Mouse (Mus musculus) spleen, postnatal 4 days (tissue): ENCODE results near the gene Adgrg2.
A peak's percentile ranks its signal among the peaks of the same experiment; 100 is the strongest.

Experiments used
- DNase-seq, 2 experiments: peaks; one replicate each; pipeline ENCODE4 v3.0.0; 2022; ENCODE audit warnings: low spot score in 2 of 2

Adgrg2 gene

DNA sequence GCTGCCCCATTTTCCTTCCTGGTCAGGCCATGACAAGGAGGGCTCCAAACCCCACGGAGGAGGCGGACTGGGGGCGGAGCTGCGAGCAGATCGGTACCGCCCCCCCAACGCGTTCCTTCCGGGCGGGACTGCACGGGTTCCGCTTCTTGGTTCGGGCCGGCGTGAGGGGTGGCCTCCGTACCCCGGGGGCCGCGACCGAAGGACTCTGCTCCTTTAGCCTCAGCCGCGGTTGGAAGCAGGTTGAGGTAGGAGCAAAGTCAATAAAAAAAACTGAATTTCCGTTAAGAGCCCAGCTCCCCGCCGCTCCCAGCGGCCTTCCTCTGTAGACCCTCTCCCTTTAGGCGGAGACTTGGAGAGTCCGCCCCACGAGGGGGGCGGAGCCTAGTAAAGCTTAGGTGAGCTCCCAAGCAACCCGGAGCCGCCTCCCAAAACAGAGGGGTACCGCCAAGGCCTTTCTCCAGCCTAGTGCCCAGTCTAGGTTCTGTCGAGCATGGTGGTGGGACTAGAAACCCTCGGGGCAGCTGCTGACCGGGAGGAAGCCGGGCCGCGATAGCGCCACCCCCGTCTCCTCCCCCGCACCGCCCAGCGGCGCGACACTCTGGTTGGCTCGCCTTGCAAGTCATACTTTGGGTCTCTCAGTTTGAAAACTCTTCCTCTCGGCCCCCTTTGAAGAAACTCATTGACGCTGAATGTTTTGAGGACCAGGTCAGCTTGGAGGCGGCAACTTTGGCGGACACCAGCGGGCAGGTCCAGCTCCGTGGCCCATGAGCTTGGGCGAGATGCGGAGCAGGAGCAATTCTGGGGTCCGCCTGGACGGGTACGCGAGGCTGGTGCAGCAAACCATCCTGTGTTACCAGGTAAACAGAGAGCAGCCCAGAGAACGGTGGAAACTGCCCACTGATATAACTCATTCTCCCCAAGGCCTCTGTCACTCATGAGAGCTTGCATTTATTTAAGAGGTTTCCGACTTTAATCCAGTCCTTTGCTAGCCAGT lies 111.9 kb downstream of the Adgrg2 start, which contains the start of gene Phka2:
Phka2 (plus strand) TSS at position 119 of the 994 bp plus-strand sequence.
- peak; percentile 83 to 90 for DNase-seq

DNA sequence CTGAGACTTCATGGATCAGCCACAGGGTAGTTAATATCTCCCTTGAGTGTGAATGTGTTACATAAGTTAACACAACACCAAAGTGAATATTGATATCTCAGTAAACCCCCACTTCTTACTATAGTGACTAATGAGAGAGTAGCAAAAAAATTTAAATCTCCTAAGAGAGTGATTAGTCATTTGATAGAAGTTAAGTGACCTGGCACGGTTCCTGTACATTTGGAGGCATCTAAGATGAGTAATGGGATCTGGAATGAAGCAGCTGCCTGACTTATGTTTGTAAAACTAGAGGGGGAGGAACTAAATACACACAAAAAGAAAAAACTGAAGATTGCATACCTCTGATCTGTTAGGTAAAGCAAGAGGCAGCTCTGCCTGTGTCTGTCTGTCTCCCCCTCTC lies 118.6 kb downstream of the Adgrg2 start:
- no peak for DNase-seq

DNA sequence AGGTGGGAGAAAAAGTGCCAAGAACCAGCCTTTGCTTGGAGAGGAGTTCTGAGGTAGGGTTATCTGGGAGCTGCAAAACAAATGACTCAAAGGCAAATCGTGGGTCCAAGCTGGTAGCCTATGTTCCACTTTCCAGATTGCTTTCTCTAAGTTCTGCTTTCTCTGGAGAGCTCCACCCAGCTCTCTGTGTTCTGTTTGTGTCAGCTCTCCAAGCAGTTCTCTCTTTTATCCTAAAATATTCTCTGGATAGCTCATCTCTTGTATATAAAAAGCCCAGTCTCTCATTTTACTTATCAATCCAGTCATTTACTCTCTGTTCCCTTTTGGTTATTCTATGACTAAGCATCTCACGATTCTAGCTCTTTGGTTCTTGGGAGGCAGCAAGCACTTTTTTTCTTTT lies 119.7 kb downstream of the Adgrg2 start:
- DNase-seq: no peak

DNA sequence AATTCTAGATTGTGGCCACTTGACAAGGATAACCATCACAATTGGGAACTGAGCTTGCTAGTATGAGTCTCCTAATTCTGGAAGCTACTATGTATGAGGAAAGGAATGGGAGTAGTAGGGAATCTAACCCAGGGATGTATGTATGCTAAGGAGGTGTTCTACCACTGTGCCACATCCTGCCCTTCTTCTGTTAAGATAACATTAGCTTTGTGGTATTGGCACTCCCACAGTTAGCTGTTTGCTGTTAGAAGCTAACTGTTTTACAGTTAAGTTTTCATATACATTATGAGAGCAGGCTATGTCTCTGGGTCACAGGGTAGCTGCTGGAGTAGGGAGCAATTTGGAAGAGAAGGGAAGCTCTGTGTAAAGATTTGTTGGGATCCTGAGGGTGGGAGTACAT lies 125.5 kb downstream of the Adgrg2 start:
- no peak for DNase-seq

DNA sequence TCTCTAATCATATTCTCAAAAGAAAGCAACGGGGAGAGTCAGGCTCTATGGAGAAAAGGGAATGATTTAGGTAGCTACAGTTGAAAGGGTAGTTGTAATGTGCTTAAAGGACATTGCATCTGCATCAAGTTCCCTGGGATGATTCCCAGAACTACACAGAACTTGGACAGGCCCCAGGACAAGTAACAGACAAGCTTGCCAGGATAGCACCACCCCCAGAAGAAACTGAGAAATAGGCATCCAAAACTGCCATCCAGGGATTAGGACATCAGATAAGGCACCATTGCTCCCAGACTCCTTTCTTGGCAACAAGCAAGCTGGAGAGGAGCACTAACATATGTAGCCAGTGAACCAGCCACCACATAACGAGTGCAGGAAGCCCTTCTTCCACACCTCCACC lies 152.3 kb downstream of the Adgrg2 start:
- DNase-seq: no peak
